Mouse (Mus musculus) urinary bladder, postnatal 4 days (tissue): Measurements from ENCODE around the gene C1s1.
"Not testable (repeated sequence)": the region's sequence is repeated elsewhere in the genome, so short reads cannot be mapped to it uniquely, and the experiment has no call there.

Source experiments
- DNase-seq, 2 experiments: peaks; one replicate each; pipeline ENCODE4 v3.0.0; 2021 to 2022; ENCODE audit warnings: low spot score in 2 of 2

C1s1 gene

DNA sequence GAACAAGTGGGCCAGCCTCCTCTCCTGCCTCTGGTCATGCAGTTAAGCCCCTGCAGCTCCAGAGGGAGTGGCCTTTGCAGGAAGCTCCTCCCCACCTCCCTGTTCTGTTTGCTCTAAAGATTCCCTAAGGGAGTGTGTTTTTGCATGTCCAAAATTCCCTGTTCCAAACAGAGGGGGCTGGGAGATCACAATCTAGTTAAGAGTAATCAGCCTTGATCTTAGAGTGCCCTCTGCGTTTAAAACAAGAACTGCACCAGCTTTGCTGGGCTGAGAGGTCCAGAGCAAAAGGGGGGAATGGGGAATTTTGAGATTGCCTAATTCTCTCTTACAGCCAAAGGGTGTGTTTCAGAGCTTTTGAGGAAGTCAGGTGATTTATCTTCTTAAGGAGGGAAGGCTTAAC is at the start of gene C1s1:
C1s1 (minus strand) TSS at position 76 of the 400 bp plus-strand sequence.
- peak; percentile 40 to 68 for DNase-seq

DNA sequence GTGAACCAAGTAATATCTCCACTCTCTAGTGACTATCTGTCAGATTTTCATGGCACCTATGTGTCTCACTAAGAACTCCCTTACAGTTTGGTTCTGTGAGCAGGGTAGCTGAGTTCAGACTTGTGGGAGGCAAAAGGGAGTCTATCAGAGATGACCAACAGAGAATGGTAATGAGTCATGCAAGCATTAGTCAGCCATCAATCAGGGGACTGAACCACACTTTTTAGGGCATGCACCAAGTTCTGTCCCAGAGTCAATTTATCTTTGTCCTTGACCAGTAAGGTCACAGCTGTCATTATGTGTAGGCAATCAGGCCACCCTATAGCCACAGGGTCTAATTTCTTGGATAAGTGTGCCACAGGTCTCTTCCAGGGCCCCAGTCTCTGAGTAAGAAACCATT is 46.6 kb upstream of the C1s1 start:
- DNase-seq = no peak

DNA sequence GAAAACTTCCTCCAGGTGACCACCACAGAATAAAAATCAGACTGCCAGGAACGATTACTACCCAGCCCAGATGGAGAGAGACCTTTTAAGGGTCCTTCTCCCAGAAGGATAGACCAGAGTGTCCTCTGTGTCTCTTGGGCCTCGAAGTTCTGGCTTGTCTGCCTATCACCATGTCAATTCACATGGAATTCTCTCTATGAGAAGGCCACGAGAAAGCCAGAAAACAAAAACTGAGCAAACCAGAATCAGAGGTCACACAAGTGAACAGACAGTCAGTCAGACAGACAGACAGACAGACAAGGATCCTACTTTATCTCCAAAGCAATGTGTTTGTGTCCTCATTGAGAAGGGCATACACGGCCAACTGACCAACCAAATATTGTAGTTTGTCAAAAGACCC is 44.1 kb upstream of the C1s1 start:
- peak in 1 of 2 experiments; percentile 10 for DNase-seq

DNA sequence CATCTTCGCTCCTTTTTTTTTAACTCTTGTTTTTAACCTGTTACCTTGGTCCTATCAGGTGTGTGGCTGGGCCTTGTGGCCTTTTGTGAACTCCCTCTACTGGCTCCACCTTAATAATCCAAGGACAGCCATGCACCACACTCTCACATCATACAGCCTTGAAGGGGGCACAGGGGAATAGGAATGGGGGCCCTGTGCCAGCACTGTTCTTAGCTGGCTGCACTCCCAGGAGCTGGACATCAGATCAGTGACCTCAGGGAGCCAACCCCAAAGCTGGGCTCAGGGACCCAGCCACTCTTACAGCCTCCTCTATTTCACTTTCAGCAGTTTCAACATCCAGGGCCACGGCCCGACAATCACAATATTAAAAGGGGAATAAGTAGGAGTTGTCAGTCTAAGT is 43.6 kb upstream of the C1s1 start:
- DNase-seq = peak in 1 of 2 experiments; percentile 41

DNA sequence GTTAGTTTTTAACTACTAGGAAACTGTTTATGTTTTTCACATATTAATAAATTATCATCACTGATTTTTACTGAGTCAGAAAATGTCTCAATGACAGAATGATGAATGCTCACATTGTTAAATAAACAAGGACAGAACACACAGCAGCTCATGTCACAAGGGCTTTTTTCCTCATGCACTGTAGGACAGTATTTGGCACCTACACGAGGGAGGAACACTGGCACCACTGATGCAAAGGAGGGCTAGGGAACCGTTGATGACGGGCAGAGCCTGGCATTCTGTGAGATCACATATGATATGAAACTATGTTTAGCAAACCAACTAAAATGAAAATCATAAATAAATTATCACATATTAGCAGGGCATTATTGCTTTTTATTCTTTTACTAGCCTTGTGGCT is 42.8 kb upstream of the C1s1 start:
- DNase-seq = no peak

DNA sequence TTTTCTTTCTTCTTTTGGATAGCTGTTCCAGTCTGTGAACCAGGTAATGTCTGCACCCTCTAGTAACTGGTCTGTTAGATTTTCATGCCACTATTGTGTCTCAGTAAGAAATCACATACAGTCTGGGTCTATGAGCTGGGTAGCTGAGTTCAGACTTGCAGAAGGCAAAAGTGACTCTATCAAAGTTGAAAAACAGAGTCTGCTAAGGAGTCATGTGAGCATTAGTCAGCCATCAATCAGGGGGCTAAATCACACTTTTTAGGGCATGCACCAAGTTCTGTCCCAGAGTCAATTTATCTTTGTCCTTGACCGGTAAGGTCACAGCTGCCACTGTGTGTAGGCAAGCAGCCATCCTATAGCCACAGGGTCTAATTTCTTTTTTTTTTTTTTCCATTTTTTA is 40.1 kb upstream of the C1s1 start:
- no peak for DNase-seq

DNA sequence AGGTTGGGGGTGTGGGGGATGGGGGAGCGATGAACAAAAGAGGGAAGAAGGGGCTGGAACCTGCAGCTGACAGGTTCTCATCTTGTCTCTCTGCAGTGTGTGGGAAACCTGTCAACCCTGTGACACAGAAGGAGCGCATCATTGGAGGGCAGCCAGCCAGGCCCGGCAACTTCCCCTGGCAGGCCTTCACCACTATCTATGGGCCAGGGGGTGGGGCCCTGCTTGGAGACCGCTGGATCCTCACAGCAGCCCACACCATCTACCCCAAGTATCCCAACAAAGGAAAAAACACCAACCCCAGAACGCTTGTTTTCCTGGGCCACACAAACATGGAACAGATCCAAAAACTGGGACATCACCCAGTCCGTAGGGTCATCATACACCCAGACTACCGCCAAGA is 38.0 kb upstream of the C1s1 start:
- DNase-seq = not testable (repeated sequence)

DNA sequence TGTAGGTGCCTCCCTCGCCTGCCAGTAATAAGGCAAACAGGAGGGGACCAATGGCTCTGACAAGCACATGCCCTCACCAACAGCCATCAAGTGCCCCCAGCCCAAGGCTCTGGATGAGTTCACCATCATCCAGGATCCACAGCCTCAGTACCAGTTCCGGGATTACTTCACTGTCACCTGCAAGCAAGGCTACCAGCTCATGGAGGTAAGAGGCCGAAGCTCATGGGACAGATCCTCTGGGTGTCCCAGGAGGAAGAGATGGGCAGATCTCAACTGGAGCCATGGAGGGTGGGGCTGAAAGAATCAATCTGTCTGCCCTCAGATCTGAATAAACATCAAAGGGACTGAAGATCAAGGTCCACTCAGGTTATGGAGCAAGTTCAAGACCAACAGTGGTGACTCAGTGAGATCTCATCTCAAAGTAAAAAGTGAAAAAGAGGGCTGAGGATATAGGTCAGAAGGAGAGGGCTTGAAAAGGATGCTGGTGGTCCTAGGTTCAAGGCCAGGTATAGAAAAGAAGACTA is 33.1 kb upstream of the C1s1 start:
- not testable (repeated sequence) for DNase-seq

DNA sequence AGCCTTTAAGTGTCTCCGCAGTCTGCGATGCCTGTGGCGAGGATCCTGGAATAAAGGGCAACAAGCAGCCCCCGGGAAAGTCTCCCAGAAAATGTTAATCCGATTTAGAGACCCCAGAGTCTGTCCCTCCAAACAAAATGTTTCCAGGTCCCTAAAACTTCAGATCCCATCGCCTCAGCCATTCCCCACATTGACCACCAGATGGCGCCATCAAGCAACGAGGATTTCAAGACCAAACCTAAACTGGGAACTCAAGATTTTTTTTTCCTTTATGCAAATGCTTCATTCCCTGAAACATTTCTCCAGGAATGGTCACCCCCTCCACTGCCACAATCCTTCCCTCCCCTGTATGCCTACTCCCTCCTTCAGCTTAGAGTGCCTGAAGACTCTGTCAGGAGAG is 27.9 kb upstream of the C1s1 start, which contains the start of gene C1rb:
C1rb (plus strand) TSS at position 269 of the 400 bp plus-strand sequence.
- peak; percentile 44 to 75 for DNase-seq

DNA sequence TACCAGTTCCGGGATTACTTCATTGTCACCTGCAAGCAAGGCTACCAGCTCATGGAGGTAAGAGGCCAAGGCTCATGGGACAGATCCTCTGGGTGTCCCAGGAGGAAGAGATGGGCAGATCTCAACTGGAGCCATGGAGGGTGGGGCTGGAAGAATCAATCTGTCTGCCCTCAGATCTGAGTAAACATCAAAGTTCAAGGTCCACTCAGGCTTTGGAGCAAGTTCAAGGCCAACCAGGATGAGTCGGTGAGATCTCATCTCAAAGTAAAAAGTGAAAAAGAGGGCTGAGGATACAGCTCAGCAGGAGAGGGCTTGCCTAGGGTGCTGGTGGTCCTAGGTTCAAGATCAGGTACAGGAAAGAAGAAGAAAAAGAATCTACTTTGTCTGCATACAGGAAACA is 19.5 kb upstream of the C1s1 start:
- not testable (repeated sequence) for DNase-seq

DNA sequence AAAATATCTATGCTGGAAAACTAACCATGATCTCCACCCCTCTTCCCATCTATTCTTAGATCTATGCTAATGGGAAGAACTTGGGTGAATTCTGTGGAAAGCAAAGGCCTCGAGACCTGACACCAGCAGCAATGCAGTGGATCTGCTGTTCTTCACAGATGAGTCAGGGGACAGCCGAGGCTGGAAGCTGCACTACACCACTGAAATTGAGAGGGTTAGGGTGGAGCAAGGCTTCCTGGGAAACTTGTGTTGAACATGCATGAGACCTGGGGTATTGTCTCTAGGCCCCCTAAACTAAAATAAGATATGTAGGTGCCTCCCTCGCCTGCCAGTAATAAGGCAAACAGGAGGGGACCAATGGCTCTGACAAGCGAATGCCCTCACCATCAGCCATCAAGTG is 19.0 kb upstream of the C1s1 start:
- not testable (repeated sequence) for DNase-seq

DNA sequence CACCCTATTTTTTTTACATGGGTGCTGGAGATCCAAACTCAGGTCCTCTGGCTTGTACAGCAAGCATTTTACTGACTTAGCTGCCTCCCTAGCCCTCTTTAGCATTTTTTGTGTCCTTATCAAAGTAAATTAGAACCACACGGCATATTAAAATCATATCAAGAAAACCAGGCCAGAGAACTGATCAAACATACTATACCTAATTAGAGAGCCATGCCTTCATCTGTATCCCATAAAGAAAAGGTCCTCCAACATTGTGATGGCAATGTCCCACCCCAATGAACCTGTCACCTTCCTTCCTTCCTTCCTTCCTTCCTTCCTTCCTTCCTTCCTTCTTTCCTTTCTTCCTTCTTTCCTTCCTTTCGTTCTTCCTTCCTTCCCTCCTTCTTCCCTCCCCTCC is 13.8 kb upstream of the C1s1 start:
- DNase-seq = not testable (repeated sequence)

DNA sequence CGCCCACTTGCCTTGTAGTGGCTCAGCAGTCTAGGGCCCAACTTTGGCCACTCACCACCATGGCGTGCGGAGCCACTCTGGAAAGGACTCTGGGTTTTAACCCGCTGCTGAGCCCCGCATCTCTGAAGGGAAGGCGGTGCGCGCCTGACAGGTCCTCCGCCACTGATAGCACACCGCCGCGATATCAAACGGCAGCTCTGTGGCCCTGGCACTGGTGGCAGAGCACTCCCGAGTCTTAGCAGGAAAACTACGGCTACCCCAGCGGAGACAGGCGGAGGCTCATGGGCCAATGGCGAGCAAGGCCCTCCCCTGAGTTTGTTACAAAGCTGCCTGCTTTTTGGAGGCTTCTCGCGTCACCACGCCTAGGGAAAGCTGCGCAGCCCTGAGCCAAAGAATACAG is 10.6 kb upstream of the C1s1 start:
- peak in 1 of 2 experiments; percentile 50 for DNase-seq

DNA sequence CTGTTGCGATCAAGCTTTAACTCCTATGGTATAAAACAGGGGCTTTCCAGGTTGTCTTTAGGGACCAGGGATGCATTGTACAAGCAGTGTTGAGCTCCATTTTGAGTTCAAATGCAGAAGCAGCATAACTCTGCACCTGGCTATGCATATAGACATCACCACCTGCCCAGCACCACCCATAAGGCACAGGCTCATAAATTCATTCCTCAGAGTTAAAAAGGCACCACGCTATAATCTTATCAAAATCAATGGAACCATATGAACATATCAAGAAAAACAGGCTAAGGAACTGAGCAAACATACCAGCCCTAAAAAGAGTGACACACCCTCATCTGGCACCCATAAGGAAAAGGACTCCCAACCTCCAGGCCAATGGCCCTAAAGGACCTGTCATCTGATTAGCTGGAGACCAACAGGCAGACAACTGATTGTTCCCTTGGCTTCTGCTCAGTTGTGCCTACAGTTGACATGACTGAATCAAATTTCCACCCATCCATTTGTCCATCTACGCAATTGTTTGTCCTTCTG is 6.9 kb upstream of the C1s1 start:
- DNase-seq = peak in 1 of 2 experiments; percentile 8

DNA sequence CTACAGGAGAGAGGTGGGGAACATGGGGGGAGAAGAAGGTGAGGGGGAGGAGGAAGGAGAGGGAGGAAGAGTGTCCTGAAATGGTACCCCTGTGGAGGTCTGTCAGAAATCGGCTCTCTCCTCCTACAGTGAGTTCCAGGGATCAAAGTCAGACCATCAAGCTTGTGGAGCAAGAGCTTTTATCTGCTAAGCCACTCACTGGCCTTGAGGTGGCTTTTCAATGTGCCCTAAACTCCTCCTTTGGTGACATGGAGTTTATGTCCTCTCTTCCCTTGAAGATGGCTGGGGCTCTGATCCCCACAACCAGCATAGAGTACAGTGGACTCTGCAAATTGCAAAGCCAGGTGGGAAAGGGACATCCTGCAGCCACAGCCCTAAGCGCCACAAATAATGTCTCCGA is 5.8 kb upstream of the C1s1 start:
- DNase-seq = not testable (repeated sequence)

DNA sequence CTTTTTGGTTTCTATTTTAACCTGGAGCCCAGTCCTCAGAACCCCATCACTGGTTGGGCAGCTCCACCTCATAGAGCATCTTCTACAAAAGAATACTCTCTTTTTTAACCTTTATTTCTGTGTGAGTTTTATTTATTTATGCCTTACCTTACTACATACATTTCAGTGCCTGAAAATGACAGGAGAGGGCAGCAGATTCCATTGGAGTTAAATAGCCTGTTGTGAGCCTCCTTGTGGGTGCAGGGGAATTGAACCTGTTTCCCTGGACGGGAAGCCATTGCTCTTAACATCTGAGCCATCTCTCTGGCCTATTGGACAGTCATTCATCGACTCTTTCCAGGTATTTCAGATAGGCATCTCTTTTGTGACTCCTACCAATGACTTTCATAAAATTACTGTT is 3.3 kb upstream of the C1s1 start:
- peak in 1 of 2 experiments; percentile 10 for DNase-seq

DNA sequence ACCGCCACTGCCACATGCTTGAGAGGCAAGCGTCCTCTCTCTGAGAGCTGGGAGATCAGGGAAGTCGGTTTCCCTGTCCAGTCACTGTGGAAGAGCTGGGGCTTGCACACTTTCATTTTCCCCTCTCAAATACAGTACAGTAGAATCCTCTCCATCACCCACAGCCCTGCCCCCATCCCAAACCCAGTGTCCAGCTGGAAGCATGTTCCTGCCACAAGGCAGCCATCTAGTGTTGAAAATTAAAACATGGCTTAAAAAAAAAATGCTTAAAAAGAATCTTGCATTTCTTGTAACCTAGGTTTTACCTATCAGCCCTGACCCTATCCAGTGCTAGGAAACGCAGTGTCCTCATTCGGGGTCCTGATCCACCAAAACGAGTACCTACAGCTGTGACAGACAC is 2.3 kb upstream of the C1s1 start:
- DNase-seq = peak in 1 of 2 experiments; percentile 59

DNA sequence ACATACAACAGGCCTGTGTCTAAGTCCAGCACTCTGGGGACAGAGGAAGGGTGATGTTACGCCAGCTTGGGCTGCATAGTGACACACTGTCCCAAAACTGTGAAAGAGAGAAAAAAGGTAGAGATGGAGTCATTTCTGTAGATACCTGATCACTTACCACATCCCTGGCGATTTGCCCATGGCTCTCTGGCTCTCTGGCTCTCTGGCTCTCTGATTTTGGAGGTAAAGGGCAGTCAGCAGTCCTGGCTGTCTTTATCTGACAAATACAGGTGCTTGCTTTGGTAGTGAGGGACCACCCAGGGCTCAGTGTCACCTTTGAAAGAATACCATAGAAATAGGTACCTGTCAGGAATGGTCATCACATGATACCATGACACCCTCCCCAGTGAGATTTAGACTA is 983 bp downstream of the C1s1 start:
- not testable (repeated sequence) for DNase-seq

DNA sequence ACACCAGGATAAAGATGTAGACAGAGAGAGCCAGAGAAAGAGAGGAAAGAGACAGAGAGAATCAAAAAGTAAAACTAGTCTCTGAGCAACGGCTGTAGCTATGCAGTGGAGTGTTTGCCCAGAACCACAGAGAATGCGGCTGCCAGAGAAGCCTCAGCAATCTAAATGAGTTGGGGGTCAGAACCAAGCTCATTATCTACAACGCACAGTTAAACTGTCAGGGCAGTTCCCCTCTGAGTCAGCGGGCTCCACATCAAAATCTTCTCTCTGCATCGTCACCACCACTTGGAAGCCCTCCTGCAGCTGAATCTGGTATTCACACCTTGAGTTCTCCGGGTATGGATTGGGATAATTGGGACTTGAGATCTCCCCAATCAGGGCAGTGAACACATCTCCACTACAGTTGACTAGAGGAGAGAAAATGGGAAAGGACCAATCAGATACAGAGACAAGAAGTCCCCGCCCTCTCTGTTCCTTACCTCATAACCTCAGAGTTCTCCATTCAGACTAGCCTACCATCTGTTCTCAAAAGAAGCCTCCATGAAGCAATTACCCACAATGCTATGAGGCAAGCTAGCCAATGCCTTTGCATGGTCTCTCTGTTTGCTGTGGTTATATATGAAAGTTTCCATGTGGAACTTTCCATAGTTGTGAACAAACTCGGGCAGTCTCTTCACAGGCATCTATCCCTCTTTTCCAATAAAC is 5.9 kb downstream of the C1s1 start:
- not testable (repeated sequence) for DNase-seq

DNA sequence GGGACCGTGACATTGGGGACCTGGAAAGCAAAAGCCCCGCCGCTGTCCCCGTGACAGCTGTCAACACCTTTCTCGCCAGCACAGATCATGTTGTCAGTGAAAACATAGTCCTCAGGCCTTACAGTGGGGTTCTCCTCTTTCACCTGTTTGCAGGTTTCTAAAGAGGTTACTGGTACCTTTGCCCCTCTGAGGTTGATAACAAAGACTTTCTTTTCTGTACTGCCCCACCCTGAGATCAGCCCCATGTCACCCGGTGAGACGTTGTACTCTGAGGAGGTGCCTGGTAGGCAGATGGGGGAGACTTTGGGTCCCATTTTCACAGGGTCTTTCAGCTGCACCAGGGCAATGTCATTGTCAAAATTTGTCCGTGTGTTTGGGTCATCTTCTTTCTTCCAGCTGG is 11.1 kb downstream of the C1s1 start:
- DNase-seq = no peak

DNA sequence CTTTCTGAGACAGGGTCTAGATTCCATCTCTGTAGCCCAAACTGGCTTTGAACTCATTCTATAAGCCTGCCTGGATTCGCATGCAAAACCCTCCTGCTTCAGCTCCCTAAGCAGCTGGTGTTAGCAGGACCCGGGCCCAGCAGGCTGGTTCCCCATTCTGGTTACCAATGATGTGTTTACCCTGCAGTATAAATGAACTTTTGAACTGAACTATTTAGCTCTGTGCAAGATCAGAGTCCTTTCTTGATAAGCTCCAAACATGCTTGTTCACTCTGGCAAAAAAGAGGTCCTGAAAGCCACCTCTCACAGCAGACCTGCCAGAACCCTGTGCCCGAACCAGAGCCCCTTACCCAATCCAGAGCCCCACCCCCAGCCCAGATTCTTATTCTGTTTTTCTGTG is 14.3 kb downstream of the C1s1 start:
- DNase-seq = no peak

DNA sequence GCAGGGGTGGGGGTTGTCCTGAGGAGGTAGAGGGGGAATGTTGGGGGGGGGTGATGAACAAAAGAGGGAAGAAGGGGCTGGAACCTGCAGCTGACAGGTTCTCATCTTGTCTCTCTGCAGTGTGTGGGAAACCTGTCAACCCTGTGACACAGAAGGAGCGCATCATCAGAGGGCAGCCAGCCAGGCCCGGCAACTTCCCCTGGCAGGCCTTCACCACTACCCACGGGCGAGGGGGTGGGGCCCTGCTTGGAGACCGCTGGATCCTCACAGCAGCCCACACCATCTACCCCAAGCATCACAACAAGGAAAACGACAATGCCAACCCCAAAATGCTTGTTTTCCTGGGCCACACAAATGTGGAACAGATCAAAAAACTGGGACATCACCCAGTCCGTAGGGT is 20.1 kb downstream of the C1s1 start:
- not testable (repeated sequence) for DNase-seq

DNA sequence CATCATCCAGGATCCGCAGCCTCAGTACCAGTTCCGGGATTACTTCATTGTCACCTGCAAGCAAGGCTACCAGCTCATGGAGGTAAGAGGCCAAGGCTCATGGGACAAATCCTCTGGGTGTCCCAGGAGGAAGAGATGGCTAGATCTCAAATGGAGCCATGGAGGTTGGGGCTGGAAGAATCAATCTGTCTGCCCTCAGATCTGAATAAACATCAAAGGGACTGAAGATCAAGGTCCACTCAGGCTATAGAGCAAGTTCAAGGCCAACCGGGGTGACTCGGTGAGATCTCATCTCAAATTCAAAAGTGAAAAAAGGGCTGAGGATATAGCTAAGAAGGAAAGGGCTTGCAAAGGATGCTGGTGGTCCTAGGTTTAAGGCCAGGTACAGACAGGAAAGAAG is 24.4 kb downstream of the C1s1 start:
- not testable (repeated sequence) for DNase-seq
